Mouse (Mus musculus) bone marrow macrophage, adult 2 months (primary cell): ENCODE results near the gene Arhgef18.

Experiments used
- CTCF ChIP-seq: IDR thresholded peaks from 2 replicates; pipeline ENCODE4 v1.5.1; 2012; ENCODE audit warnings: low read depth, mild to moderate bottlenecking, low read length, moderate library complexity
- POLR2A ChIP-seq: IDR thresholded peaks from 2 replicates; pipeline ENCODE4 v1.6.1; 2012; ENCODE audit warnings: mild to moderate bottlenecking, low read depth, low read length, borderline replicate concordance

DNA sequence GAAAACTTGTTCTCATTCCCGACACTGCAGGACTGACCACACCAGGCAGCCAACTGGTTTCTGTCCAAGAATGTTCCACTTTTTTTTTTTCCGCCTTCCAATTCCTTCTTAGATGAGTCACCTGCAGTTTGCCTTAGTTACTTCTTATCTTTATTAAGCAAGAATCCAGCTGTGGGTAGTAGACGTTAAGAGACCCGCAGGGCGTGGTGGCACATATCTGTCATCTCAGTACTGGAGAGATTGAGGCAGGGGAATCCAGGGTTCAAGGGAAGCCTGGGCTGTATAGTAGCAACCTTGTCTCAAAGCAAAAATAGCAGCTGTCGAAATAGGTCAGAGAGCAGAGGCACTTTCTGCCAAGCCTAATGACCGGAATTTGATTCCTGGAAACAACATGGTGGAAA is 19.1 kb downstream of the Arhgef18 start:
- TF ChIP-seq CTCF = no peak
- no peak for TF ChIP-seq POLR2A
